Mouse (Mus musculus): Measurements from ENCODE around the gene Erlin1. TPM values are rescaled to one million over a fixed set of nuclear protein-coding genes. Genes with fewer than 3 reads are reported as not detected.

The Erlin1 gene
- polyA plus RNA-seq, 1 experiment: 14.8 TPM

GRCm38 (mm10) chr19:44024921-44025585 lies 44.5 kb downstream of the Erlin1 start:
- Histone ChIP-seq H3K79me2 (ENCODE audit: control insufficient read depth, insufficient read depth) (no peaks in the 10 kb centered on the region), H3K36me3 (ENCODE audit: control insufficient read depth, insufficient read depth) (no peaks in the 10 kb centered on the region), H3K79me3 (ENCODE audit: low read depth) (no peaks in the 10 kb centered on the region), H3K27me3 (ENCODE audit: control insufficient read depth, insufficient read depth, insufficient read length) (no peaks in the 10 kb centered on the region), H3ac (ENCODE audit: control insufficient read depth, insufficient read length, low read depth) (no peak overlapping the region), H3K4me3 (ENCODE audit: insufficient read depth, poor library complexity, severe bottlenecking) (no peak overlapping the region)
- TF ChIP-seq MYOG (IDR thresholded peaks at IDR 0.05; ENCODE audit: control insufficient read depth, extremely low read depth, insufficient read length): no peak
- no peak for TF ChIP-seq MAX (IDR thresholded peaks at IDR 0.05)
- no peak for TF ChIP-seq FOSL1 (IDR thresholded peaks at IDR 0.05; ENCODE audit: insufficient read depth, low read length, poor library complexity, severe bottlenecking)
- TF ChIP-seq MYOD1 (IDR thresholded peaks at IDR 0.05; ENCODE audit: control insufficient read depth, insufficient read length, low read depth): no peak
- TF ChIP-seq CEBPB (IDR thresholded peaks at IDR 0.05; ENCODE audit: low read depth): no peak
- TF ChIP-seq CTCF (IDR thresholded peaks at IDR 0.05; ENCODE audit: control insufficient read depth, insufficient read depth, insufficient read length): no peak
- TF ChIP-seq USF1 (IDR thresholded peaks at IDR 0.05; ENCODE audit: low read depth): no peak

- Histone ChIP-seq H3K27me3 (ENCODE audit: control insufficient read depth, insufficient read depth, insufficient read length) (no peaks in the 10 kb centered on the region), H3K36me3 (ENCODE audit: control insufficient read depth, insufficient read depth) (no peaks in the 10 kb centered on the region), H3K4me3 (ENCODE audit: insufficient read depth, poor library complexity, severe bottlenecking) (no peak overlapping the region), H3ac (ENCODE audit: control insufficient read depth, insufficient read length, low read depth) (no peak overlapping the region), H3K79me2 (ENCODE audit: control insufficient read depth, insufficient read depth) (no peaks in the 10 kb centered on the region), H3K79me3 (ENCODE audit: low read depth) (no peaks in the 10 kb centered on the region)
- TF ChIP-seq USF1 (IDR thresholded peaks at IDR 0.05; ENCODE audit: low read depth): no peak
- no peak for TF ChIP-seq MYOD1 (IDR thresholded peaks at IDR 0.05; ENCODE audit: control insufficient read depth, insufficient read length, low read depth)
- TF ChIP-seq FOSL1 (IDR thresholded peaks at IDR 0.05; ENCODE audit: insufficient read depth, low read length, poor library complexity, severe bottlenecking): no peak
- no peak for TF ChIP-seq CTCF (IDR thresholded peaks at IDR 0.05; ENCODE audit: control insufficient read depth, insufficient read depth, insufficient read length)
- no peak for TF ChIP-seq MAX (IDR thresholded peaks at IDR 0.05)
- no peak for TF ChIP-seq CEBPB (IDR thresholded peaks at IDR 0.05; ENCODE audit: low read depth)
- TF ChIP-seq MYOG (IDR thresholded peaks at IDR 0.05; ENCODE audit: control insufficient read depth, extremely low read depth, insufficient read length): no peak
Observed at GRCm38 (mm10) chr19:44023066-44023465, 46.5 kb downstream of the Erlin1 start.

GRCm38 (mm10) chr19:44021502-44021901 lies 48.1 kb downstream of the Erlin1 start:
- TF ChIP-seq MAX (IDR thresholded peaks at IDR 0.05): no peak
- TF ChIP-seq CEBPB (IDR thresholded peaks at IDR 0.05; ENCODE audit: low read depth): peak; percentile 67
- no peak for TF ChIP-seq USF1 (IDR thresholded peaks at IDR 0.05; ENCODE audit: low read depth)
- TF ChIP-seq FOSL1 (IDR thresholded peaks at IDR 0.05; ENCODE audit: insufficient read depth, low read length, poor library complexity, severe bottlenecking): no peak
- no peak for TF ChIP-seq MYOD1 (IDR thresholded peaks at IDR 0.05; ENCODE audit: control insufficient read depth, insufficient read length, low read depth)
- Histone ChIP-seq H3ac (ENCODE audit: control insufficient read depth, insufficient read length, low read depth) (no peak overlapping the region), H3K79me3 (ENCODE audit: low read depth) (no peaks in the 10 kb centered on the region), H3K4me3 (ENCODE audit: insufficient read depth, poor library complexity, severe bottlenecking) (no peak overlapping the region), H3K36me3 (ENCODE audit: control insufficient read depth, insufficient read depth) (no peaks in the 10 kb centered on the region), H3K27me3 (ENCODE audit: control insufficient read depth, insufficient read depth, insufficient read length) (no peaks in the 10 kb centered on the region), H3K79me2 (ENCODE audit: control insufficient read depth, insufficient read depth) (no peaks in the 10 kb centered on the region)

- Histone ChIP-seq H3ac (ENCODE audit: control insufficient read depth, insufficient read length, low read depth) (no peak overlapping the region), H3K36me3 (ENCODE audit: control insufficient read depth, insufficient read depth) (no peaks in the 10 kb centered on the region), H3K79me2 (ENCODE audit: control insufficient read depth, insufficient read depth) (no peaks in the 10 kb centered on the region), H3K79me3 (ENCODE audit: low read depth) (no peaks in the 10 kb centered on the region), H3K27me3 (ENCODE audit: control insufficient read depth, insufficient read depth, insufficient read length) (no peaks in the 10 kb centered on the region), H3K4me3 (ENCODE audit: insufficient read depth, poor library complexity, severe bottlenecking) (no peak overlapping the region)
- TF ChIP-seq CEBPB (IDR thresholded peaks at IDR 0.05; ENCODE audit: low read depth) (no peak), USF1 (IDR thresholded peaks at IDR 0.05; ENCODE audit: low read depth) (no peak), MYOG (IDR thresholded peaks at IDR 0.05; ENCODE audit: control insufficient read depth, extremely low read depth, insufficient read length) (no peak), MYOD1 (IDR thresholded peaks at IDR 0.05; ENCODE audit: control insufficient read depth, insufficient read length, low read depth) (no peak), FOSL1 (IDR thresholded peaks at IDR 0.05; ENCODE audit: insufficient read depth, low read length, poor library complexity, severe bottlenecking) (no peak), MAX (IDR thresholded peaks at IDR 0.05) (no peak), CTCF (IDR thresholded peaks at IDR 0.05; ENCODE audit: control insufficient read depth, insufficient read depth, insufficient read length) (no peak)
Observed at GRCm38 (mm10) chr19:44019739-44020138, 49.8 kb downstream of the Erlin1 start.

- no peaks in the 10 kb centered on the region for H3K36me3 ChIP-seq (ENCODE audit: control insufficient read depth, insufficient read depth)
- TF ChIP-seq USF1 (IDR thresholded peaks at IDR 0.05; ENCODE audit: low read depth): no peak
- TF ChIP-seq FOSL1 (IDR thresholded peaks at IDR 0.05; ENCODE audit: insufficient read depth, low read length, poor library complexity, severe bottlenecking): no peak
- TF ChIP-seq MYOD1 (IDR thresholded peaks at IDR 0.05; ENCODE audit: control insufficient read depth, insufficient read length, low read depth): no peak
- TF ChIP-seq CTCF (IDR thresholded peaks at IDR 0.05; ENCODE audit: control insufficient read depth, insufficient read depth, insufficient read length): no peak
- TF ChIP-seq MAX (IDR thresholded peaks at IDR 0.05): no peak
- TF ChIP-seq CEBPB (IDR thresholded peaks at IDR 0.05; ENCODE audit: low read depth): no peak
- no peak for TF ChIP-seq MYOG (IDR thresholded peaks at IDR 0.05; ENCODE audit: control insufficient read depth, extremely low read depth, insufficient read length)
- no peak overlapping the region for H3K4me3 ChIP-seq (ENCODE audit: insufficient read depth, poor library complexity, severe bottlenecking)
Observed at GRCm38 (mm10) chr19:44013862-44014261, 55.7 kb downstream of the Erlin1 start.

More at GRCm38 (mm10) chr19:44013862-44014261, 55.7 kb downstream of the Erlin1 start:
- Histone ChIP-seq H3ac (ENCODE audit: control insufficient read depth, insufficient read length, low read depth) (no peak overlapping the region), H3K27me3 (ENCODE audit: control insufficient read depth, insufficient read depth, insufficient read length) (no peaks in the 10 kb centered on the region), H3K79me2 (ENCODE audit: control insufficient read depth, insufficient read depth) (no peaks in the 10 kb centered on the region), H3K79me3 (ENCODE audit: low read depth) (no peaks in the 10 kb centered on the region)
